Comparison of ENCODE assay signal across 8 mouse cellular contexts in the genomic region with DNA sequence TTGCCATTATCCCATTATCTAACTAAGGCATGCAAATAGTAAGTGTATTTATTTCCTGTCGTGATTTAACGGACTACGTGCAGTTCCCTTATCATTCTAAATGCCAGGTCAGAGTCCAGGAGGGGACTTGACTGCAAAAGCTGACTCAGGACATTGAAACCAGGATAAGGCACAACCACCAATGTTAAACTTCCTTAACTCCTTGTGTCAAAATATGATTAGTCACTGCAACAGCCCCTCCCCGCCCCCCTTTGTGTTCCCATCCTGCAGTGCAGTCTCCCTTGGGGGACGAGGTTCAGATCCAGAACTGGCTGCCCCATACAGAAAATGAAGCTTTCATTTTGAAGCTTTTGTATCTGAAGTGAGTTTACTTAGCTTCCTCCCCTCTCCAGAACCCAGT. TPM values are rescaled to one million over a fixed set of nuclear protein-coding genes. Genes with fewer than 3 reads are reported as not detected.
A peak's percentile ranks its signal among the peaks of the same experiment; 100 is the strongest.
DNase-seq lines count a peak whose midpoint lies in the region; ATAC-seq and TF ChIP-seq lines count a peak whose summit lies in the region.

No protein-coding gene starts in this region.

- in situ Hi-C loops in ES-E14 (cut with MboI; ENCODE audit: low sequenced_read_pairs in 2 of 2, unreplicated experiment in 2 of 2), result no loop called here

- WGBS in midbrain, embryonic 15.5 days, result 65% methylated on average over 5 of the region's 5 CpGs

- H3K4me3 ChIP-seq in ES-E14 (ENCODE audit: insufficient read depth in 1 of 2, low read depth in 1 of 2, low read length in 2 of 2, poor library complexity in 1 of 2, severe bottlenecking in 1 of 2), result peak overlapping the region; percentile 90 to 95; a peak in 3 of 4 replicates
- peak overlapping the region; percentile 63 for H3K4me3 ChIP-seq in midbrain, embryonic 15.5 days

- H3K4me2 ChIP-seq in midbrain, embryonic 15.5 days, result peak overlapping the region; percentile 59

- H3K4me1 ChIP-seq in ES-E14 (ENCODE audit: control insufficient read depth in 2 of 2, insufficient read depth in 2 of 2, low read length in 2 of 2, poor library complexity in 1 of 2), result peaks cover 2 to 7% of the 10 kb centered on the region in 2 experiments
- peaks cover 15% of the 10 kb centered on the region for H3K4me1 ChIP-seq in midbrain, embryonic 15.5 days

- H3K36me3 ChIP-seq in ES-E14 (ENCODE audit: control insufficient read depth, insufficient read depth, low read length, poor library complexity, severe bottlenecking), result no peaks in the 10 kb centered on the region
- no peaks in the 10 kb centered on the region for H3K36me3 ChIP-seq in midbrain, embryonic 15.5 days (replicated peaks)

- H3K9me3 ChIP-seq in ES-E14 (ENCODE audit: control insufficient read depth, insufficient read depth, low read depth, low read length), result no peaks in the 10 kb centered on the region
- H3K9me3 ChIP-seq in midbrain, embryonic 15.5 days, result no peaks in the 10 kb centered on the region

- DNase-seq in cerebellum, adult 9-10 months, result peak; percentile 45
- no peak for DNase-seq in cerebellum, adult 11 months
- no peak for DNase-seq in ES-E14 (ENCODE audit: low read depth, low spot score)
- peak; percentile 37 for DNase-seq in kidney, postnatal 14 days
- no peak for DNase-seq in spleen, adult 12 weeks (ENCODE audit: low spot score)
- no peak for DNase-seq in gastrocnemius, adult 8-10 months (ENCODE audit: low spot score in 2 of 2)

- no peaks in the 10 kb centered on the region for H3K27me3 ChIP-seq in midbrain, embryonic 15.5 days (replicated peaks)

- no peak overlapping the region for H3K27ac ChIP-seq in ES-E14 (ENCODE audit: insufficient read depth, low read depth, low read length, poor library complexity, severe bottlenecking)
- peak overlapping the region; percentile 91; the same call in 1 of the 2 replicates for H3K27ac ChIP-seq in midbrain, embryonic 15.5 days

- ATAC-seq in granulocyte monocyte progenitor cell, adult 5-6 weeks (replicated peaks; ENCODE audit: poor library complexity, severe bottlenecking), result peak; percentile 45
- ATAC-seq in midbrain, embryonic 15.5 days (replicated peaks), result no peak

- peak overlapping the region; percentile 67; the same call in 1 of the 2 replicates for H3K9ac ChIP-seq in ES-E14 (ENCODE audit: insufficient read depth, low read depth, low read length, poor library complexity, severe bottlenecking)
- peak overlapping the region; percentile 38; the same call in 1 of the 2 replicates for H3K9ac ChIP-seq in midbrain, embryonic 15.5 days

TF ChIP-seq in ES-E14, 5 proteins besides CTCF, POLR2A, EP300 and RAD21:
- TF ChIP-seq MAFK (IDR thresholded peaks at IDR 0.05; ENCODE audit: insufficient read depth, low read depth, low read length) (peak; percentile 29; the same call in 1 of the 2 replicates), ZC3H11A (IDR thresholded peaks at IDR 0.05; ENCODE audit: borderline replicate concordance, low read depth, low read length) (no peak)
TF ChIP-seq in ES-E14: peak in this region for 1.

RNA-seq across cellular contexts. Expression of a gene that starts 0.7 kb away (rescaled TPM):
- 18.0 and 18.7 TPM in 2 replicates for total RNA-seq in ES-E14 (2012; rRNA removed)
- total RNA-seq in granulocyte monocyte progenitor cell, adult 5-6 weeks (2014; fragmentation: Nextera tagmentation), result 14.9 and 23.6 TPM in 2 replicates
- 10.9 and 11.2 TPM in 2 replicates for total RNA-seq in granulocyte monocyte progenitor cell, adult 5-6 weeks (2017)
- polyA plus RNA-seq in midbrain, embryonic 15.5 days (2015; fragmentation: Nextera tagmentation; extraction: Ambion mirVana), result 29.1 and 30.0 TPM in 2 replicates
- 10 to 100 TPM in 1 of 4 experiments, 1 to 10 TPM in 3; 7.8 to 10.6 (median 8.7) TPM for total RNA-seq in gastrocnemius, adult 8-10 months (2022)

RNA-seq across cellular contexts. Expression of a gene that starts 12.3 kb away (rescaled TPM):
- 0.49 and 1.5 TPM in 2 replicates for total RNA-seq in ES-E14 (2012; rRNA removed)
- not detected in 2 replicates for total RNA-seq in granulocyte monocyte progenitor cell, adult 5-6 weeks (2014; fragmentation: Nextera tagmentation)
- total RNA-seq in granulocyte monocyte progenitor cell, adult 5-6 weeks (2017), result not detected in 2 replicates
- 0.71 and 0.82 TPM in 2 replicates for polyA plus RNA-seq in midbrain, embryonic 15.5 days (2015; fragmentation: Nextera tagmentation; extraction: Ambion mirVana)
- 10 to 100 TPM; 28.8 to 37.2 (median 31.5) TPM for total RNA-seq in gastrocnemius, adult 8-10 months (2022)

RNA-seq across cellular contexts. Expression of a gene that starts 48.3 kb away (rescaled TPM):
- 0.22 and 0.48 TPM in 2 replicates for total RNA-seq in ES-E14 (2012; rRNA removed)
- total RNA-seq in granulocyte monocyte progenitor cell, adult 5-6 weeks (2014; fragmentation: Nextera tagmentation), result not detected in 2 replicates
- not detected in 2 replicates for total RNA-seq in granulocyte monocyte progenitor cell, adult 5-6 weeks (2017)
- 2.5 TPM in 1 of 2 replicates, not detected in the other for polyA plus RNA-seq in midbrain, embryonic 15.5 days (2015; fragmentation: Nextera tagmentation; extraction: Ambion mirVana)
- under 1 TPM in 1 of 4 experiments, not detected in 3; 0.35 TPM for total RNA-seq in gastrocnemius, adult 8-10 months (2022)

Comparison
In these comparisons a context has a peak if more than half of its experiments do, and no peak if none do; other contexts are left out.
1. DNase-seq: peak in cerebellum, adult 9-10 months (single experiment) and kidney, postnatal 14 days (single experiment); none in cerebellum, adult 11 months (single experiment), ES-E14 (single experiment), spleen, adult 12 weeks (single experiment) and gastrocnemius, adult 8-10 months (0 of 2).
2. RNA of a gene that starts 12.3 kb away (total RNA-seq): 28.8 to 37.2 TPM in gastrocnemius, adult 8-10 months; 0.49 to 1.5 TPM in ES-E14 and not detected in granulocyte monocyte progenitor cell, adult 5-6 weeks; every median in the first group is over 10 times any median in the second.